Mouse (Mus musculus): ENCODE results near the gene Gm4305. TPM values are rescaled to one million over a fixed set of nuclear protein-coding genes. Genes with fewer than 3 reads are reported as not detected.

Gm4305 gene
- polyA plus RNA-seq, 1 experiment from 2014 or later = not detected

Other genes starting within 250 kb of the Gm4305 start
- gene Gm4301, start 15.4 kb upstream of the Gm4305 start, polyA plus RNA-seq (2014; fragmentation: Nextera tagmentation; extraction: Ambion mirVana) = not detected in 2 replicates
- gene Gm4302, start 10.3 kb upstream of the Gm4305 start, polyA plus RNA-seq (2014; fragmentation: Nextera tagmentation; extraction: Ambion mirVana) = not detected in 2 replicates
- not detected in 2 replicates for gene Gm4303, start 5.1 kb upstream of the Gm4305 start, polyA plus RNA-seq (2014; fragmentation: Nextera tagmentation; extraction: Ambion mirVana)
- not detected in 2 replicates for gene Gm4307, start 10.2 kb downstream of the Gm4305 start, polyA plus RNA-seq (2014; fragmentation: Nextera tagmentation; extraction: Ambion mirVana)
- not detected in 2 replicates for gene Gm4312, start 31.5 kb downstream of the Gm4305 start, polyA plus RNA-seq (2014; fragmentation: Nextera tagmentation; extraction: Ambion mirVana)
- gene Tmtc3, start 136.3 kb downstream of the Gm4305 start, polyA plus RNA-seq (2014; fragmentation: Nextera tagmentation; extraction: Ambion mirVana) = 24.4 and 27.0 TPM in 2 replicates
- gene Cep290, start 136.5 kb downstream of the Gm4305 start, polyA plus RNA-seq (2014; fragmentation: Nextera tagmentation; extraction: Ambion mirVana) = 5.9 and 7.2 TPM in 2 replicates
- 11.8 and 12.9 TPM in 2 replicates for gene 4930430F08Rik, start 239.3 kb downstream of the Gm4305 start, polyA plus RNA-seq (2014; fragmentation: Nextera tagmentation; extraction: Ambion mirVana)
- not detected in 2 replicates for gene 1700017N19Rik, start 239.4 kb downstream of the Gm4305 start, polyA plus RNA-seq (2014; fragmentation: Nextera tagmentation; extraction: Ambion mirVana)

All from embryonic facial prominence, embryonic 11.5 days (tissue).